Mouse (Mus musculus): Measurements from ENCODE around the gene Cyp8b1. TPM values are rescaled to one million over a fixed set of nuclear protein-coding genes. Genes with fewer than 3 reads are reported as not detected.
A peak's percentile ranks its signal among the peaks of the same experiment; 100 is the strongest.

The Cyp8b1 gene
- polyA plus RNA-seq, 1 experiment from 2014 or later, result 0.10 TPM

DNA sequence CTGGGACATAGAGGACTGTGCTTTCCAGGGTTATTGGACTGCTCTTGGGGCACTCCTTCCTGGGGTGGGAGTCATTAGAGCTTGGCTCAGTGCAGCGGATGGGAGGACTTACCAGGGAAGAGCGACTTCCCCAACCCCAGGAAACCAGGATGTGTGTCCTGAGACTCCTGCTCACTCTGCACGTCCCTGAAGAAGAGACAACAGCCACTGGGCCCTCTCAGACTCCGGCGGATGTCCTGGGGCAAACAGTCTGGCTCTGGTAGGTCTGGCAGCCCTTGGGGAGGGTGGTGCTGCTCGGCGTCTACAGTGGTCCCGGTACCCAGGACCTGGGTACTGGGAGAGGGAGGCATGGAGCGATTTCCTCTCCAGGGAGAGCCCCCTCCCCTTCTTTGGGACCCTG is 17.9 kb downstream of the Cyp8b1 start, which contains the start of gene Ackr2:
Gene Ackr2 (plus strand): TSS at position 111 of the 400 bp plus-strand sequence.
- Histone ChIP-seq H3K27me3 (replicated peaks; ENCODE audit: insufficient read depth, low read length) (no peaks in the 10 kb centered on the region), H3K4me1 (ENCODE audit: insufficient read depth, low read depth, low read length) (peaks cover 8% of the 10 kb centered on the region; the same call in 1 of the 2 replicates), H3K4me2 (replicated peaks; ENCODE audit: low read depth, low read length) (peak within 1 kb of the TSS; percentile 19), H3K27ac (ENCODE audit: low read length) (peak within 1 kb of the TSS; percentile 38), H3K36me3 (ENCODE audit: insufficient read depth, low read length) (no peaks in the 10 kb centered on the region), H3K9ac (replicated peaks; ENCODE audit: low read depth) (no peak within 1 kb of the TSS), H3K4me3 (ENCODE audit: low read depth, low read length) (no peak within 1 kb of the TSS), H3K9me3 (ENCODE audit: low read length) (no peaks in the 10 kb centered on the region)
- WGBS, result 69% methylated on average over 9 of the region's 9 CpGs
- peak; percentile 49 for ATAC-seq
- TF ChIP-seq EP300 (IDR thresholded peaks at IDR 0.05) (peak; percentile 60), CTCF (IDR thresholded peaks at IDR 0.05) (no peak)
- peak; percentile 32 for DNase-seq (ENCODE audit: low spot score)

DNA sequence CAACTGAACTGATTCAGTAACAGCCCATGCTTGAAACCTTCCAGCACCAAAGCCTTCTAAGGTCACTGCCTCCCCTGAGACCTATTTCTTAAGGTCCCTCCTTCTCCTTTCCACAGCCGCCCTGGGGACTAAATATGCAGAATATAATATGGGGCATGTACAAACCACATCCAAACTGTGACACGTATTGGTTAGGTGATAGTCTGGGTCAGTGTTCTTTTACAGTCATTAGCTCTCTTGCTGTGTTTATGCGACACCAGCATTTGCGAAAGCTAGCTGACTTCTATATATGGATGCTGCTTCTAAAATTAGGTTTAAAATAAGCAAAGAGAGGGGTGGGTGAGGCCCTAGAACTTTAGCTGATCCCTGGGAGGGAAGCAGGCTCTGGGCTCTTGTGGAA is 19.3 kb downstream of the Cyp8b1 start:
- Histone ChIP-seq H3K36me3 (ENCODE audit: insufficient read depth, low read length) (no peaks in the 10 kb centered on the region), H3K4me3 (ENCODE audit: low read depth, low read length) (no peak overlapping the region), H3K4me2 (replicated peaks; ENCODE audit: low read depth, low read length) (no peak overlapping the region), H3K27ac (ENCODE audit: low read length) (peak overlapping the region; percentile 26; the same call in 1 of the 2 replicates), H3K27me3 (replicated peaks; ENCODE audit: insufficient read depth, low read length) (no peaks in the 10 kb centered on the region), H3K9ac (replicated peaks; ENCODE audit: low read depth) (no peak overlapping the region), H3K4me1 (ENCODE audit: insufficient read depth, low read depth, low read length) (peaks cover 8% of the 10 kb centered on the region; the same call in 1 of the 2 replicates), H3K9me3 (ENCODE audit: low read length) (no peaks in the 10 kb centered on the region)
- TF ChIP-seq EP300 (IDR thresholded peaks at IDR 0.05) (peak; percentile 62), CTCF (IDR thresholded peaks at IDR 0.05) (no peak)
- ATAC-seq (peak; percentile 20), DNase-seq (ENCODE audit: low spot score) (peak; percentile 69)
- 42% methylated on average over 4 of the region's 4 CpGs for WGBS

GRCm38 (mm10) chr9:121895392-121895993 is 20.6 kb downstream of the Cyp8b1 start:
- Histone ChIP-seq H3K9me3 (ENCODE audit: low read length) (no peaks in the 10 kb centered on the region), H3K4me2 (replicated peaks; ENCODE audit: low read depth, low read length) (no peak overlapping the region), H3K4me1 (ENCODE audit: insufficient read depth, low read depth, low read length) (peaks cover 8% of the 10 kb centered on the region; the same call in 1 of the 2 replicates), H3K27ac (ENCODE audit: low read length) (peak overlapping the region; percentile 71), H3K36me3 (ENCODE audit: insufficient read depth, low read length) (no peaks in the 10 kb centered on the region), H3K27me3 (replicated peaks; ENCODE audit: insufficient read depth, low read length) (no peaks in the 10 kb centered on the region), H3K9ac (replicated peaks; ENCODE audit: low read depth) (no peak overlapping the region), H3K4me3 (ENCODE audit: low read depth, low read length) (no peak overlapping the region)
- WGBS, result 35% methylated on average over 7 of the region's 7 CpGs
- DNase-seq (ENCODE audit: low spot score), result peak; percentile 92
- peak; percentile 75 for ATAC-seq
- TF ChIP-seq EP300 (IDR thresholded peaks at IDR 0.05) (peak; percentile 80; the same call in 1 of the 2 replicates), CTCF (IDR thresholded peaks at IDR 0.05) (no peak)

GRCm38 (mm10) chr9:121894447-121894846 is 21.7 kb downstream of the Cyp8b1 start:
- peak; percentile 15; the same call in 1 of the 2 replicates for ATAC-seq
- Histone ChIP-seq H3K4me3 (ENCODE audit: low read depth, low read length) (no peak overlapping the region), H3K9ac (replicated peaks; ENCODE audit: low read depth) (no peak overlapping the region), H3K27ac (ENCODE audit: low read length) (peak overlapping the region; percentile 71), H3K4me1 (ENCODE audit: insufficient read depth, low read depth, low read length) (peaks cover 8% of the 10 kb centered on the region; the same call in 1 of the 2 replicates), H3K9me3 (ENCODE audit: low read length) (no peaks in the 10 kb centered on the region), H3K4me2 (replicated peaks; ENCODE audit: low read depth, low read length) (no peak overlapping the region), H3K36me3 (ENCODE audit: insufficient read depth, low read length) (no peaks in the 10 kb centered on the region), H3K27me3 (replicated peaks; ENCODE audit: insufficient read depth, low read length) (no peaks in the 10 kb centered on the region)
- peak; percentile 70 for DNase-seq (ENCODE audit: low spot score)
- 63% methylated on average over 7 of the region's 7 CpGs for WGBS
- TF ChIP-seq EP300 (IDR thresholded peaks at IDR 0.05) (peak; percentile 46; the same call in 1 of the 2 replicates), CTCF (IDR thresholded peaks at IDR 0.05) (no peak)

DNA sequence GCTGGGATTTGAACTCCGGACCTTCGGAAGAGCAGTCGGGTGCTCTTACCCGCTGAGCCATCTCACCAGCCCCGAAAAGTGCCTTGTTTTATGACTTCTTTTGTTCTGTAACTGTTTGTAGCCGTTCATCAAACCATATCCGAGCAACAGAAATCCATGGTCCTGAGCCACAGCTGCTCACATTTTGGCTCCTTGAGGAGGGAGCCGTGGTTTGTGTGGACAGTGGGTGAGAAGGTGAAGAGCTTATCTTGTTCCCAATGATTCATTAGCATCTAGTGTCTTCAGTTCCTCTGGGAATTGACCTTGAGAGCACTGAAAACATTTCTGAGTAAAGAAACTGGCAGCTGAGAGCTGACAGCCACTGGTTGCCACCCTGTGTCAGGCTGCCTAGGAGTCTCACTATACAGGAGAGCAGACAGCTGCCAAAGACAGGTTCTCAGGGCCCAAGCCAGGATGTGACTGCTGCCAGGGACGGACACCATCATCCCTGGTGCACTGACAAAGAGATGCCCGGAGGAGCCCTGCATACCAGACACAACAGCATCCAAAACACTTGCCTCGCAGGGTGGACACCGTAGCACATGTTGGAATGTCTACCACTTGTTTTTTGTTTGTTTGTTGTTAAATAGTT is 23.9 kb downstream of the Cyp8b1 start:
- WGBS, result 74% methylated on average over 12 of the region's 12 CpGs
- DNase-seq (ENCODE audit: low spot score), result no peak
- Histone ChIP-seq H3K4me2 (replicated peaks; ENCODE audit: low read depth, low read length) (no peak overlapping the region), H3K36me3 (ENCODE audit: insufficient read depth, low read length) (no peaks in the 10 kb centered on the region), H3K9ac (replicated peaks; ENCODE audit: low read depth) (no peak overlapping the region), H3K27me3 (replicated peaks; ENCODE audit: insufficient read depth, low read length) (no peaks in the 10 kb centered on the region), H3K4me3 (ENCODE audit: low read depth, low read length) (no peak overlapping the region), H3K4me1 (ENCODE audit: insufficient read depth, low read depth, low read length) (peaks cover 8% of the 10 kb centered on the region; the same call in 1 of the 2 replicates), H3K27ac (ENCODE audit: low read length) (no peak overlapping the region), H3K9me3 (ENCODE audit: low read length) (no peaks in the 10 kb centered on the region)
- no peak for ATAC-seq
- TF ChIP-seq CTCF (IDR thresholded peaks at IDR 0.05) (no peak), EP300 (IDR thresholded peaks at IDR 0.05) (no peak)

DNA sequence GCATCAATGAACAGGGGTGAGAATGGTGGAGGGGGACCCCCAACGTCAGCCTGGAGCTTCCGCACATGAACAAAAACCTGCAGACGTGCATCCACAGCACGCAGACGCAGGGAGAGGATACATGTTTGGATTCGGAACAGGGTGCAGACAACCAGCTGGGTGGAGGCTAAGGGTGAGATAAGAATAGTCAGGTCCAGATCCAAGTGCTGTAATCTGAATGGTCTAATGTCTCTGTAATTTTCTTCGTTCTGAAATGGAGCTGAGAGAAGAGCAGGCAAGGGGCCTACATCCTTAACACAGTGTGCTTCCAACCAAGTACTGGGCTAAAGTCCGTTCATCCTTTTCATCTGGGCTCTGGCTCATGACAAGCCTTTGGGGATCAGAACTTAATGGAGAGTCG is 24.8 kb downstream of the Cyp8b1 start:
- Histone ChIP-seq H3K27ac (ENCODE audit: low read length) (peak overlapping the region; percentile 62), H3K9ac (replicated peaks; ENCODE audit: low read depth) (no peak overlapping the region), H3K4me3 (ENCODE audit: low read depth, low read length) (no peak overlapping the region), H3K4me2 (replicated peaks; ENCODE audit: low read depth, low read length) (no peak overlapping the region), H3K27me3 (replicated peaks; ENCODE audit: insufficient read depth, low read length) (no peaks in the 10 kb centered on the region), H3K36me3 (ENCODE audit: insufficient read depth, low read length) (no peaks in the 10 kb centered on the region), H3K9me3 (ENCODE audit: low read length) (no peaks in the 10 kb centered on the region), H3K4me1 (ENCODE audit: insufficient read depth, low read depth, low read length) (peaks cover 8% of the 10 kb centered on the region; the same call in 1 of the 2 replicates)
- WGBS, result 84% methylated on average over 9 of the region's 9 CpGs
- TF ChIP-seq CTCF (IDR thresholded peaks at IDR 0.05) (no peak), EP300 (IDR thresholded peaks at IDR 0.05) (no peak)
- DNase-seq (ENCODE audit: low spot score) (no peak), ATAC-seq (no peak)

All from lung, postnatal 0 days (tissue).